Mouse (Mus musculus) right cerebral cortex, postnatal 10 days (tissue): Measurements from ENCODE around the gene Clcn2.

Experiments used
- DNase-seq, 2 experiments: peaks; one replicate each; pipeline ENCODE4 v3.0.0; 2021; ENCODE audit warnings: low spot score in 2 of 2

Clcn2 gene

DNA sequence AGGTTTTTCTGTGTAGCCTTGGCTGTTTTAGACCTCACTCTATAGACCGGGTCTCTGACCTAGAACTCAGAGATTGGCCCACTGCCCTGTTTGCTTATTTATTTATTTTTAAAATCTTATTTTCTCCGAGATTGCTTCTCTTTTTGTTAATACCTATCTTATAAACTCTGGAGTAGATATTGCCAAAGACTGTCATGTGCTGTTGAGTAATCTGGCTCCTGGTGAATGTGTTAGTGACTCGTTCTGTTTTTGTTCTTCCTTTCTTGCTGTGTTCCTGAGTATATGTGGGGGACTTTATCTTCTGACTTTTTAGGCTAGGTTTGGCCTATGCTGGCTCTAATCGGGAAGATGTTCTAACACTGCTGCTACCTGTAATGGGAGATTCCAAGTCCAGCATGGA, 59.9 kb downstream of the Clcn2 start:
- no peak for DNase-seq

DNA sequence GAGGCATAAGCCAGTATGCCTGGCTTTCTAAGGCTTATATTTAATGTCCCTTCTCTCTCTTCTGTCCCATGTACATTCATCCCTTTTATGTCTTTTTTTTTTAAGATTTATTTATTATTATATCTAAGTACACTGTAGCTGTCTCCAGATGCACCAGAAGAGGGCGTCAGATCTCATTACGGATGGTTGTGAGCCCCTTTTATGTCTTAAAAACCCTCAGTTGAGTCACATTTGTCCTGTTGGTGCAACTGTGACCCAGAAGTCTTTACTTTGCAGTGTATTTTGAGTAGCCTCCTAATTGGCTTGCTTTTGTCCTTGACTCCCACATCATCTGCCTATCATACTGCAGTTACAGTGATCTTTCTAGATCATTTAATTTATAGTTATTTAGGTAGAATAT, 64.2 kb downstream of the Clcn2 start:
- no peak for DNase-seq
